Comparison of ENCODE assay signal across 9 mouse cellular contexts in genomic region chr5:118396004-118396725, GRCm38 (mm10).
A peak's percentile ranks its signal among the peaks of the same experiment; 100 is the strongest.
DNase-seq lines count a peak whose midpoint lies in the region; ATAC-seq lines count a peak whose summit lies in the region.
"Had no signal": no experiment of that assay in that cellular context is flagged by ENCODE, and none has a peak within 500 bp of the region (broad histone marks: within the 10 kb centered on the region; RNA-seq: fewer than 3 reads in every experiment).

No protein-coding gene starts in this region.

- ATAC-seq in lung, embryonic 16.5 days (ENCODE audit: low read depth) = peak; percentile 32; the same call in 1 of the 2 replicates
- peak; percentile 42 to 52; a peak in 2 of 4 replicates for ATAC-seq in hematopoietic stem cell, adult 5-6 weeks (replicated peaks in 1 of 2; ENCODE audit: insufficient read depth in 1 of 2, low FRiP score in 2 of 2, low TSS enrichment in 1 of 2, low read depth in 1 of 2, poor library complexity in 2 of 2, severe bottlenecking in 2 of 2)
- ATAC-seq in megakaryocyte-erythroid progenitor cell, adult 5-6 weeks (replicated peaks; ENCODE audit: low FRiP score, low TSS enrichment, poor library complexity, severe bottlenecking) = 0 out of 2 replicates have a peak, but pooled peaks have one; percentile 21
- ATAC-seq in CD4-positive, CD25-positive, alpha-beta regulatory T cell, adult 4 months = no peak

- no peaks in the 10 kb centered on the region for H3K9me3 ChIP-seq in lung, embryonic 16.5 days (ENCODE audit: control insufficient read depth, low read length)

- H3K36me3 ChIP-seq in lung, embryonic 16.5 days (ENCODE audit: control insufficient read depth, insufficient read depth, low read length) = no peaks in the 10 kb centered on the region

- DNase-seq in cerebellum, adult 8-10 months = peak; percentile 22
- DNase-seq in cerebellum, adult 11-12 months = no peak
- DNase-seq in lung, adult 18-20 months = no peak
- no peak for DNase-seq in gastrocnemius, postnatal 36 days

- H3K4me2 ChIP-seq in lung, embryonic 16.5 days (ENCODE audit: low read depth, low read length) = peak overlapping the region; percentile 27

- H3K27me3 ChIP-seq in lung, embryonic 16.5 days (ENCODE audit: control insufficient read depth, insufficient read depth, low read depth, low read length) = peaks cover 3% of the 10 kb centered on the region; the same call in 1 of the 2 replicates

- no peak overlapping the region for H3K4me3 ChIP-seq in lung, embryonic 16.5 days (ENCODE audit: low read length)
- H3K4me3 ChIP-seq: megakaryocyte, embryonic 14.5 days had no signal

- H3K27ac ChIP-seq in lung, embryonic 16.5 days (ENCODE audit: low read length) = no peak overlapping the region

- 0 out of 2 replicates have a peak overlapping the region, but pooled peaks have one; percentile 0 for H3K9ac ChIP-seq in lung, embryonic 16.5 days (ENCODE audit: low read length)

- whole genome bisulfite sequencing in lung, embryonic 16.5 days = 9% methylated on average over 28 of the region's 28 CpGs

- H3K4me1 ChIP-seq in lung, embryonic 16.5 days (replicated peaks; ENCODE audit: control insufficient read depth, insufficient read depth, low read length) = peaks cover 4% of the 10 kb centered on the region; the same call in 1 of the 2 replicates

- intact Hi-C loops in gastrocnemius, postnatal 36 days (cut with DNase I) = no loop called here
